Mouse (Mus musculus): ENCODE results near the gene Hist1h4a. TPM values are rescaled to one million over a fixed set of nuclear protein-coding genes. Genes with fewer than 3 reads are reported as not detected.
A peak's percentile ranks its signal among the peaks of the same experiment; 100 is the strongest.

Hist1h4a gene
- polyA plus RNA-seq, 1 experiment from 2014 or later = not detected

GRCm38 (mm10) chr13:23744421-23745380 lies 16.3 kb downstream of the Hist1h4a start:
- Histone ChIP-seq H3K9me3 (no peaks in the 10 kb centered on the region), H3K27me3 (ENCODE audit: insufficient read depth, poor library complexity, severe bottlenecking) (no peaks in the 10 kb centered on the region), H3K36me3 (no peaks in the 10 kb centered on the region), H3K4me3 (peak overlapping the region; percentile 59), H3K27ac (peak overlapping the region; percentile 97), H3K4me1 (replicated peaks) (peaks cover 37% of the 10 kb centered on the region)
- DNase-seq (ENCODE audit: low spot score) = no peak
- WGBS = 1% methylated on average over 24 of the region's 36 CpGs

DNA sequence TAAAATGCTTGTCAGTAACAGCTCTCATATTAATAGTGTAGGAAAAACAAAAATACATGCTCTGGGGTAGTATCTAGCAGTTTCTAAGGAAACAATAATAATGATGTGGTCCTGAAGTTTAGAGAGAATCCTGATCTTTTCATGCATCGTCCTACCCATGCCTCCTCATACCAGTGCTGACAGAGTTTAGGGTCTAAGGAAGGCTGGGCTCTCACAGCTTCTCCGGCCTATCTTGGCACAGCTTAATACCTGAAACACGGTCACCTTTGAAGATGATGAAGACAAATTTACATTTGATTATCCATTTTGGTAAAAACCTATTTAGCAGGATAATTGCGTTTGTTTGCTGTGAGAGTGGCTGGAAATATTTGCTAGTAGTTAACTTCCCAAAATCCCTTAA lies 17.1 kb downstream of the Hist1h4a start:
- Histone ChIP-seq H3K4me1 (replicated peaks) (peaks cover 45% of the 10 kb centered on the region), H3K4me3 (peak overlapping the region; percentile 59), H3K36me3 (no peaks in the 10 kb centered on the region), H3K9me3 (no peaks in the 10 kb centered on the region), H3K27ac (peak overlapping the region; percentile 97), H3K27me3 (ENCODE audit: insufficient read depth, poor library complexity, severe bottlenecking) (no peaks in the 10 kb centered on the region)
- WGBS = 57% methylated on average over 4 of the region's 4 CpGs
- no peak for DNase-seq (ENCODE audit: low spot score)

GRCm38 (mm10) chr13:23743215-23743614 lies 17.8 kb downstream of the Hist1h4a start:
- no peak for DNase-seq (ENCODE audit: low spot score)
- no peaks in the 10 kb centered on the region for H3K9me3 ChIP-seq
- H3K4me1 ChIP-seq (replicated peaks) = peaks cover 44% of the 10 kb centered on the region
- H3K4me3 ChIP-seq = no peak overlapping the region
- no peaks in the 10 kb centered on the region for H3K27me3 ChIP-seq (ENCODE audit: insufficient read depth, poor library complexity, severe bottlenecking)
- H3K36me3 ChIP-seq = no peaks in the 10 kb centered on the region
- H3K27ac ChIP-seq = peak overlapping the region; percentile 56; the same call in 1 of the 2 replicates
- WGBS = 81% methylated on average over 5 of the region's 5 CpGs

DNA sequence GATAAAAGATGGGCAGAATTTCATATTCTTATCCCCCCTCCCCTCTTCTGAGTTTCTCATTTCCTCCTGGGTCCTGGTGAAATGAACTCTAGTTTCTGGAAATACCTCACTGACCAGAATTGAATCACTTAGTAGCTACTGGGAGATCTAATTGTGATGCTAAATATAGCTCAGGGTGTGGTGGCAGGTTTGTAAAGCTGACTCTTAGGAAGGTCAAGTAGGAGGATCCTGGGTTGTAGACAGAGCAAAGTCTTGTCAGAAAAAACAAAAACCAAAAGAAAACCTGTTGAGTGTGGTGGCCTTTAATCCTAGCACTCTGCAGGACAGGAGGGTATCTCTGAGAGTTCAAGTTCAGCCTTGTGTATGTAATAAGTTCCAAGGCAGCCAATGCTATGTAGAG lies 19.0 kb downstream of the Hist1h4a start:
- Histone ChIP-seq H3K4me3 (no peak overlapping the region), H3K27me3 (ENCODE audit: insufficient read depth, poor library complexity, severe bottlenecking) (no peaks in the 10 kb centered on the region), H3K27ac (peak overlapping the region; percentile 50; the same call in 1 of the 2 replicates), H3K9me3 (no peaks in the 10 kb centered on the region), H3K4me1 (replicated peaks) (peaks cover 37% of the 10 kb centered on the region), H3K36me3 (no peaks in the 10 kb centered on the region)
- no peak for DNase-seq (ENCODE audit: low spot score)

GRCm38 (mm10) chr13:23740910-23741309 lies 20.1 kb downstream of the Hist1h4a start:
- H3K4me3 ChIP-seq = peak overlapping the region; percentile 66
- no peaks in the 10 kb centered on the region for H3K27me3 ChIP-seq (ENCODE audit: insufficient read depth, poor library complexity, severe bottlenecking)
- peak overlapping the region; percentile 97 for H3K27ac ChIP-seq
- no peaks in the 10 kb centered on the region for H3K36me3 ChIP-seq
- H3K9me3 ChIP-seq = no peaks in the 10 kb centered on the region
- peaks cover 36% of the 10 kb centered on the region for H3K4me1 ChIP-seq (replicated peaks)
- DNase-seq (ENCODE audit: low spot score) = no peak
- 67% methylated on average over 5 of the region's 5 CpGs for WGBS

- no peak for DNase-seq (ENCODE audit: low spot score)
- H3K4me1 ChIP-seq (replicated peaks) = peaks cover 36% of the 10 kb centered on the region
- 39% methylated on average over 13 of the region's 13 CpGs for WGBS
Measured at GRCm38 (mm10) chr13:23740256-23740840, 20.7 kb downstream of the Hist1h4a start.

GRCm38 (mm10) chr13:23739922-23740252 lies 21.1 kb downstream of the Hist1h4a start:
- WGBS = 1% methylated on average over 14 of the region's 14 CpGs
- H3K4me1 ChIP-seq (replicated peaks) = peaks cover 36% of the 10 kb centered on the region
- peak overlapping the region; percentile 97 for H3K27ac ChIP-seq
- peak overlapping the region; percentile 66 for H3K4me3 ChIP-seq
- no peaks in the 10 kb centered on the region for H3K36me3 ChIP-seq
- H3K9me3 ChIP-seq = no peaks in the 10 kb centered on the region
- no peaks in the 10 kb centered on the region for H3K27me3 ChIP-seq (ENCODE audit: insufficient read depth, poor library complexity, severe bottlenecking)
- DNase-seq (ENCODE audit: low spot score) = no peak

More at GRCm38 (mm10) chr13:23740256-23740840, 20.7 kb downstream of the Hist1h4a start:
- Histone ChIP-seq H3K27me3 (ENCODE audit: insufficient read depth, poor library complexity, severe bottlenecking) (no peaks in the 10 kb centered on the region), H3K36me3 (no peaks in the 10 kb centered on the region), H3K9me3 (no peaks in the 10 kb centered on the region), H3K27ac (peak overlapping the region; percentile 97), H3K4me3 (peak overlapping the region; percentile 66)

GRCm38 (mm10) chr13:23739069-23739921 lies 21.7 kb downstream of the Hist1h4a start:
- peak; percentile 90 for DNase-seq (ENCODE audit: low spot score)
- no peaks in the 10 kb centered on the region for H3K36me3 ChIP-seq
- no peaks in the 10 kb centered on the region for H3K9me3 ChIP-seq
- no peaks in the 10 kb centered on the region for H3K27me3 ChIP-seq (ENCODE audit: insufficient read depth, poor library complexity, severe bottlenecking)
- peak overlapping the region; percentile 66 for H3K4me3 ChIP-seq
- H3K4me1 ChIP-seq (replicated peaks) = peaks cover 32% of the 10 kb centered on the region
- WGBS = under 1% methylated on average over 39 of the region's 39 CpGs
- H3K27ac ChIP-seq = peak overlapping the region; percentile 97

DNA sequence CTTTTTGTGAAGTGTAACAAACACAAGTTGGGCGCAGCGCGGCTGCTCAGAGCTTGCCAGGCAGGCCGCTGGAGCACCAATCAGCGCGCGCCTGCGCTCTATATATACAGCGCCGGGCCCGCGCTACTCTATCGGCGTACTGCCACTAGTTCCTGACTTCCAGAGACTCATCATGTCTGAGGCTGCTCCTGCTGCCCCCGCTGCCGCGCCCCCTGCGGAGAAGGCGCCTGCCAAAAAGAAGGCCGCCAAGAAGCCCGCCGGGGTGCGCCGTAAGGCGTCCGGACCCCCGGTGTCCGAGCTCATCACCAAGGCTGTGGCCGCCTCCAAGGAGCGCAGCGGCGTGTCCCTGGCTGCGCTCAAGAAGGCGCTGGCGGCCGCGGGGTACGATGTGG lies 22.4 kb downstream of the Hist1h4a start, which contains the start of gene Hist1h1c:
Hist1h1c (plus strand) TSS at position 132 of the 392 bp plus-strand sequence.
- peak within 1 kb of the TSS; percentile 66 for H3K4me3 ChIP-seq

DNA sequence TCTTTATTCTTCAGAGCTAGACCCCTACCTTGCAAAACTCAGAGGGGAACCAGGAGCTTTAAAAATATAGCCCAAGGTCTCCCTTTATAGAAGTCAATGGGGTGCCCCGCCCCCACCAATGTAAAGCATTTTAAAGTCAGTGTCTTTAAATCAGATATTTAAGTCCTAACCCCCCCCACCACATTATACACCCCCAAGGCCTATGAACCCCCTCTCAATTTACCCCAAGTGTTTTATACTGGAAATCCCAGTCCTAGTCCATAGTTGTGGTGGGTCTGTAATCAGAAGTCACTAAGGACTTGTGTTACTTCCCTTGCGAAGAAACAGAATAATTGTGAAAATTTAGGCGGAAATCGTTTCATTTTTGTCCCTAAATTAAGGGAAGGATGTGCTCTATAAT lies 23.0 kb downstream of the Hist1h4a start:
- no peak for DNase-seq (ENCODE audit: low spot score)

More for the DNA sequence above, 22.4 kb downstream of the Hist1h4a start, which contains the start of gene Hist1h1c:
- WGBS = 0% methylated on average over 38 of the region's 38 CpGs
- H3K27me3 ChIP-seq (ENCODE audit: insufficient read depth, poor library complexity, severe bottlenecking) = no peaks in the 10 kb centered on the region
- no peaks in the 10 kb centered on the region for H3K36me3 ChIP-seq
- no peaks in the 10 kb centered on the region for H3K9me3 ChIP-seq
- DNase-seq (ENCODE audit: low spot score) = peak; percentile 92
- H3K27ac ChIP-seq = peak within 1 kb of the TSS; percentile 97
- H3K4me1 ChIP-seq (replicated peaks) = peaks cover 31% of the 10 kb centered on the region

DNA sequence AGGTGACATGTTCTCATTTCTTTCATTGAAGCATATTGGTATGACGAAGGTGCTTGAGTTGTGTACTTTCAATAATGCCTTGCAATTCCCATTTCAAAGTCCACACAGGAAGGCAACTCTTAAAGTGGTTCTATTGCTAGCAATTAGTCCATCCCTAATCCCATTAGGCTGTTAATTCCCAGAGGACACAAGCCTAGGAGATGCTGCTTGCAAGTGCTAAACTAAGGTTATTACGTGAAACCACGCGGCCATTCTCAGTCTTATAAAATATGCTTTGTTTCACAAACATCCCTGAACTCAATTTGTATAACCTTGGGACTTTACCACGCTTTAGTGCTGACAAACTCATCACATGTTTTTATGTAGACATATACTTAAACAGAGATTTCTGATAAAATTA lies 23.9 kb downstream of the Hist1h4a start:
- Histone ChIP-seq H3K27ac (peak overlapping the region; percentile 97; the same call in 1 of the 2 replicates), H3K4me1 (replicated peaks) (peaks cover 31% of the 10 kb centered on the region), H3K9me3 (no peaks in the 10 kb centered on the region), H3K27me3 (ENCODE audit: insufficient read depth, poor library complexity, severe bottlenecking) (no peaks in the 10 kb centered on the region), H3K36me3 (no peaks in the 10 kb centered on the region), H3K4me3 (no peak overlapping the region)
- no peak for DNase-seq (ENCODE audit: low spot score)
- WGBS = 87% methylated on average over 5 of the region's 5 CpGs

More for the DNA sequence above, 23.0 kb downstream of the Hist1h4a start:
- Histone ChIP-seq H3K4me3 (peak overlapping the region; percentile 66), H3K27me3 (ENCODE audit: insufficient read depth, poor library complexity, severe bottlenecking) (no peaks in the 10 kb centered on the region), H3K4me1 (replicated peaks) (peaks cover 31% of the 10 kb centered on the region), H3K27ac (peak overlapping the region; percentile 97), H3K36me3 (no peaks in the 10 kb centered on the region), H3K9me3 (no peaks in the 10 kb centered on the region)
- 27% methylated on average over 4 of the region's 4 CpGs for WGBS

GRCm38 (mm10) chr13:23732156-23732804 lies 28.8 kb downstream of the Hist1h4a start:
- DNase-seq (ENCODE audit: low spot score) = no peak
- Histone ChIP-seq H3K36me3 (no peaks in the 10 kb centered on the region), H3K27ac (0 out of 2 replicates have a peak overlapping the region, but pooled peaks have one; percentile 29), H3K4me3 (no peak overlapping the region), H3K27me3 (ENCODE audit: insufficient read depth, poor library complexity, severe bottlenecking) (no peaks in the 10 kb centered on the region), H3K9me3 (no peaks in the 10 kb centered on the region), H3K4me1 (replicated peaks) (0 out of 2 replicates have a peak, but pooled peaks cover 6% of the 10 kb centered on the region)
- WGBS = 29% methylated on average over 8 of the region's 8 CpGs
